Mouse (Mus musculus) gastrocnemius, postnatal 25 days (tissue): Measurements from ENCODE around the gene Magi1. TPM values are rescaled to one million over a fixed set of nuclear protein-coding genes. Genes with fewer than 3 reads are reported as not detected.

Source experiments
- DNase-seq: peaks from one replicate; pipeline ENCODE4 v3.0.0; 2022
- total RNA-seq, 2 experiments: library from RNA; stranded (reverse); gene quantifications; 1 replicate in 1 of 2; 2 replicates in 1 of 2; pipeline ENCODE4 v1.2.3; 2021

Magi1 gene
- total RNA-seq, 2 experiments from 2014 or later = 3.5 to 3.9 TPM

- no peak for DNase-seq
These were observed 125.4 kb downstream of the Magi1 start for GRCm38 (mm10) chr6:94158119-94158848.

DNA sequence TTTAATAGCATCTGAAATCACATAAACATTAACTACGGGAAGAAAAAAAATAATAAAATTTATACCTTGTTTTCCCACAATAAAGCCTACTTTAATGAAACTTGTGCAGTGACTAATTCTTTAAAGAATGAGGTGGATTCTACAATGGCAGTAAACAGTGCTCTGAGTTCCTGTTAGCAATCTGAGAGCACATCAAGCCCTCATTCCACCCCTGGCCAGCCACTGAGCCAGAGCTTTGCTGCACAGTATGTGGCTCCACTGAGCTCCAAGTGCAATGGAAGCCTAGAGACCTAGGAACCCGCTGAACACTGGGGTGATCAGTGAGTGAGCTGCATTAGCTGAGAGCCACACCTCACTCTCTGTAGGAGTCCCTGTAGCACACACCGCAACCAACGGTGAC is 127.7 kb downstream of the Magi1 start:
- no peak for DNase-seq

GRCm38 (mm10) chr6:94154854-94155601 is 128.7 kb downstream of the Magi1 start:
- no peak for DNase-seq

GRCm38 (mm10) chr6:94152881-94153280 is 130.8 kb downstream of the Magi1 start:
- no peak for DNase-seq

DNA sequence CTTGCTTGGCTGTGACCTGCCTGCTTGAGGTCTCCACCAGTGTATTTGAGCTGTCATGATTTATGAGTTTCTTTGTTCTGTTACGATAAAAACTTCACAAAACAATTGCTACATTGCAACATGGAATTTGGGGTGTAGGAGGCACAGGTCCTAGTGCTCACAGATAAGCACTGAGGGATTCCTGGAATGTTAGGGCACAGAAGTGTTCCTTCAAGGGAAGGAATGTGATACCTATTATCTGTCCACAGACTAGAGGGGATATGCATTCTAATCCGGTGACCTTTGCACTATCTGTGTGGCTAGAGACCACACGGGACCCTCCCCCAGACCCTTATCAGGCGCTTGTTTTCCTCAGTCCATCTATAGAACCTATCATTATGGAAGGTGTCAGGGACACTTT is 132.8 kb downstream of the Magi1 start:
- no peak for DNase-seq

DNA sequence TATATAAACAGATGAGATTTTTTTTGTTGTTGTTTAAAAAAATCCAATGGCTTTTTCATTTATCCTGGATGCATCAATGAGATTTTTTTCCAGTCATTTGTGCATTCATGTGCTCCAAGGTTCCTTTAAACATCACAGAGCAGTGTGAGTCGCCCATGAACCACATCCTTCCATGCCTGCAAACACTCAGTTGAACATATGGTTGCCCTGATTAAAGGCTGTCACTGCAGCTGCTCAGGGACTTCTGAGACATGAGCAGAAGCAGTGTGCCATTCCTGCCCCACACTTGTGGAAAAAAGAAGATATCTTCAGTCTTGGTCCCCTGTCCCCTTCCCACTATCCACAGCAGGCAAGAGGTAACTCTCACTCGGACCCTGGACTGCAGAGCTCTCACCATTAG is 133.9 kb downstream of the Magi1 start:
- DNase-seq = no peak

DNA sequence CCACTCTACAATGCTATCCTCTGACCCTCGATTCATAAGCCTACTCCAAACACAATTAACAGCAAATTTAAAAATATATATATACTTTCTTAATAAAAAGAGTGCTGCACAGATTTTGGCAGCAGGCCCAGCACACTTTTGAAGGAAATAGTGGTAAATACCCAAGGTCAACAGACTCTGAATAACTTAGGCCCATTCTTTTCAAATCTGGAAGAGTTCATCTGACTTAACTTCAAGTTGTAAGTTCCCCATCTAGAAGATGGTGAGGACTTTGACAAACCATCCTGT is 137.6 kb downstream of the Magi1 start:
- no peak for DNase-seq

- DNase-seq = peak; percentile 63
These were observed 138.1 kb downstream of the Magi1 start for GRCm38 (mm10) chr6:94145430-94146205.

GRCm38 (mm10) chr6:94142493-94142892 is 141.2 kb downstream of the Magi1 start:
- DNase-seq = no peak

- no peak for DNase-seq
These were observed 142.2 kb downstream of the Magi1 start for GRCm38 (mm10) chr6:94141496-94141895.

DNA sequence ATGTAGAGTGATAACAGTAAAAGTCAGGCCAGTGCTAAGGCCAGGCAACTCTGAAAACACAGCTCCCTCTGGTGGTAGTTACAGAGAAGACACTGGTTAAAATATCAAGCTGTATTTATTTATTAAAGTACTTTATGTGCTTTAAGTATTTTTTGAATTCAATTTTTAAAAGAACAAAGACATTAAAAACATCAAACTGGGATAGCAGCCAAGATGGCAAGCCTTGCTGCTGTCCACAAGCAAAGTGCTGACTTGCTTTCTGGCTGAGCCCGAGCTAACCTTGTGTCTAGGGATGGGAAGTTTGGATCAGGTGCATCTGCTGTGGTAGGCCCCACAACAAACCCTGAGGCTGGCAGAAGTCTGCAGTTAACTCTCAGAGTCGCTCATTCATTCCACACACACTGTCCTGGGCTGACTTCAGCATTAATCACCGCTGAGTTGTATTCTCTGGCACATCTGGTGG is 143.7 kb downstream of the Magi1 start:
- no peak for DNase-seq

- no peak for DNase-seq
These were observed 147.0 kb downstream of the Magi1 start for GRCm38 (mm10) chr6:94136693-94137092.

- no peak for DNase-seq
These were observed 149.6 kb downstream of the Magi1 start for GRCm38 (mm10) chr6:94134159-94134558.

- DNase-seq = no peak
These were observed 151.7 kb downstream of the Magi1 start for GRCm38 (mm10) chr6:94131999-94132398.

DNA sequence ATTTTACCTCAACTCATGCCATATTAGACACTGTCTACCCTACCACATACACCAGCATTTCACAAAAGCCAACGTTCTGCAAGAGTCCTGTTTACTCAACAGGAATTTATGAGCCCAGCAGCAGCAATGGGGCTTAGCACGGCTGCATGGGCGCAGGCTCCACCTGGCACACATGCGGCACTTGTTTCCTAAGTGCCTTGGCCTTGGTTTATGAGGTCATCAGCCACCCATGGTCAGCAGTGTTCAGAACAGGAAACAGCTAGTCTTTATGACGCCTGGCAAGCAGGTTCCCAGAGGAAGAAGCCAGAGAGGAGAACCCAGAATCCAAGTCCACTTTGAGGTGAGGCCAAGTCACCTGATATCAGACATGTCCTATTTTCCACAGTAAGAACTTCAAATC is 153.3 kb downstream of the Magi1 start:
- DNase-seq = no peak

DNA sequence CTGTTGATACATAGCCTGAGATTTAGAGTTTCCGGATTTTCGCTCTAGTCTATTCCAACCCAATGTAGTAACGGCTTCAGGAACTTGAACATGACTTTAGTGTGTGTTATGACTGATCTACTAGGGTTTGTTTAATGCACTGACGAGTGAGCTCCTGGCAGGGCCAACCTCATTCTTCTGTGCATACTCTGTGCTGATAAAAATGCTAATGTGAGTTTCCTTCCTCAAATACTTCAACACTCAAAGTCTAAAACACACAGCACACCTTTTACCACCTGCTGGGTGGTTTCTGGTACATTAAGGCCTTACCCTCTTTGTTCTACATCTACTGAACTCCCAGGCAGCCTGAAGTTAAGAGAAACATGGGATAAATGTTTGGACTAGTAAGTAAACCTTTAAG is 157.0 kb downstream of the Magi1 start:
- no peak for DNase-seq

DNA sequence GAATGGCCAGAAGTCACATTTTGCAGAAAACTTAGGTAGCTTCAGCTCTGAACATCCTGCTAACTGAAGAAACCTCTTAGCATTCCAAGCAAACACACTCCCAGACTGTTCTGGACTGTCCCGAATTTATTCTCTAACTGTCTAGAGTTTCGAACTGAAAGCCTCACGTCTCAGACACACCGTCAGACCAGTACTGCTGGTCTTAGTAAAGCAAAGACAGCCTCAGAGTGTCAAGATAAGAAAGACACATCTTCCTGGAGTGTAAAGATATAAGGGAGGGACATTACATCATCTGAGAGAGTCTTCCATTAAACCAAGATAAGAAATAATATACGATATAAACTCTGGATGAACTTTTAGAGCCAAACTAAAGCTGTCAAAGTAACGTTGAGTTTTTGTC is 158.6 kb downstream of the Magi1 start:
- no peak for DNase-seq

GRCm38 (mm10) chr6:94124279-94124678 is 159.4 kb downstream of the Magi1 start:
- no peak for DNase-seq

GRCm38 (mm10) chr6:94122566-94123150 is 161.1 kb downstream of the Magi1 start:
- DNase-seq = no peak

DNA sequence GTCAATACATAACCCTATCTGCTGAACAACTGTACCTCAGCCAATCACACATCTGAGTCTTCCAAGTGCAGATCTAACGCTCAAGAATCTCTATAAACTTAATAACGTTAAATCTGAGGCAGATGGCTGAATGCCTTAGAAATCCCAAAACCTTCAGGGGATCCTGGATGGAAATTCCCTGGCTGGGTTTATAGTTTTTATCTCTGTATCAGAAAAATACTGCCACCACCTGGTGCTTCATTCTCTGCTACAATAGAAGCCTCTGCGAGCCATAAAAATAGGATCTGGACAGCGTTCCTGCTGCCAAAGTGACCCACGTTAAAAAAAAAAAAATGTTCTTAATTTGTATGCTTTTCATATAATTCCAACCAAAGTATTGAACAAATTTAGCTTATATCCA is 162.2 kb downstream of the Magi1 start:
- DNase-seq = no peak

GRCm38 (mm10) chr6:94116434-94117432 is 167.0 kb downstream of the Magi1 start:
- DNase-seq = no peak
